Mouse (Mus musculus): Measurements from ENCODE around the gene Myo19. TPM values are rescaled to one million over a fixed set of nuclear protein-coding genes. Genes with fewer than 3 reads are reported as not detected.

The Myo19 gene
- total and polyA plus RNA-seq, 2 experiments from 2014 or later = 3.6 to 7.5 TPM

GRCm38 (mm10) chr11:84943948-84944347 is 64.0 kb downstream of the Myo19 start:
- H3K4me3 ChIP-seq (ENCODE audit: low read depth, low read length) = 0 out of 2 replicates have a peak overlapping the region, but pooled peaks have one; percentile 12
- H3K36me3 ChIP-seq (ENCODE audit: insufficient read depth) = no peaks in the 10 kb centered on the region
- no peak for ATAC-seq
- peak; percentile 19 for DNase-seq
- H3K9me3 ChIP-seq (ENCODE audit: low read length) = no peaks in the 10 kb centered on the region
- peak overlapping the region; percentile 19; the same call in 1 of the 2 replicates for H3K4me2 ChIP-seq (ENCODE audit: low read depth)
- peaks cover 9% of the 10 kb centered on the region for H3K4me1 ChIP-seq (ENCODE audit: insufficient read depth)
- H3K27me3 ChIP-seq (ENCODE audit: insufficient read depth, low read length) = no peaks in the 10 kb centered on the region
- H3K27ac ChIP-seq (ENCODE audit: low read depth, low read length) = no peak overlapping the region
- H3K9ac ChIP-seq = 0 out of 2 replicates have a peak overlapping the region, but pooled peaks have one; percentile 2
- WGBS = 2% methylated on average over 15 of the region's 15 CpGs
- no peak for TF ChIP-seq CTCF (IDR thresholded peaks at IDR 0.05; ENCODE audit: low read depth)

DNA sequence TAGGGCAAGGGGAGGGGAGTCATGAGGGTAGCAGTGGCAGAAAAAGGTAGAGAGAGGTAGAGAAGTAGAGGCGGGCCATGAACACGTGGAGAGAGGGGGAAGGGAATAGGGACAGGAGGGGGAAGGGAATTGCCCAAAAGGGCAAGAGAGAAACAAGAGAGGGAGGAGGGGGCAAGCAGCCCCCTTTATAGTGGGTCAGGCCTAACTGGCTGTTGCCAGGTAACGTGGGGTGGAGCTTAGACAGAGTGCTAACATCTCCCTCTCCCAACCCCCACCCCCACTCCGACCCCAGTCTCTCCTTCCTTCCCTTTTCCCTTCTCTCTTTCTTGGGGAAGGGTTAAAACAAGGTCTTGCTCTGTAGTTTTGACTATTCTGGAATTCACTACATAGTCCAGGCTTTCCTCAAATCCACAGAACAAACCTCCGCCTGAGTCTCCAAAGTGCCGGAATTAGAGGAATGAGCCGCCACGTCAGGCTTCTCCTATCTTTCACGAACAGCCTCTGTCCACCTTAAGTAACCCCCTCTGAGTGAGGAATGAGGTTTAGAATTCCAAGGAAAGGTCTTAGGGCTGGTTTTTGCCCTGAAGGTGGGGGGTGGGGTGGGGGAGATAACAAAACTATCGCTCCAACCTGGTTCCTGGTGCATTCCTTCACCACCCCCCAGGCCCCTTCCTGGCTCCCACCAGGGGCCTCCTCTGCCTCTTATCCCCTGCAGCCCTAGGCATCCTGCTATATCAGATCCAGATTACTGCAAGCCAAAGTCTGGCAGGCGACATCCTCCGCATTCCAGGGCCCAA is 64.9 kb downstream of the Myo19 start:
- Histone ChIP-seq H3K9ac (no peak overlapping the region), H3K4me3 (ENCODE audit: low read depth, low read length) (no peak overlapping the region), H3K9me3 (ENCODE audit: low read length) (no peaks in the 10 kb centered on the region), H3K36me3 (ENCODE audit: insufficient read depth) (no peaks in the 10 kb centered on the region), H3K4me1 (ENCODE audit: insufficient read depth) (peaks cover 3% of the 10 kb centered on the region), H3K4me2 (ENCODE audit: low read depth) (no peak overlapping the region), H3K27me3 (ENCODE audit: insufficient read depth, low read length) (no peaks in the 10 kb centered on the region), H3K27ac (ENCODE audit: low read depth, low read length) (no peak overlapping the region)
- DNase-seq (no peak), ATAC-seq (peak; percentile 47; the same call in 1 of the 2 replicates)
- TF ChIP-seq CTCF (IDR thresholded peaks at IDR 0.05; ENCODE audit: low read depth) = no peak
- WGBS = 13% methylated on average over 12 of the region's 12 CpGs

GRCm38 (mm10) chr11:84945841-84946240 is 65.9 kb downstream of the Myo19 start:
- H3K36me3 ChIP-seq (ENCODE audit: insufficient read depth) = no peaks in the 10 kb centered on the region
- no peaks in the 10 kb centered on the region for H3K27me3 ChIP-seq (ENCODE audit: insufficient read depth, low read length)
- no peak overlapping the region for H3K27ac ChIP-seq (ENCODE audit: low read depth, low read length)
- DNase-seq (no peak), ATAC-seq (no peak)
- H3K9ac ChIP-seq = no peak overlapping the region
- H3K9me3 ChIP-seq (ENCODE audit: low read length) = no peaks in the 10 kb centered on the region
- H3K4me2 ChIP-seq (ENCODE audit: low read depth) = no peak overlapping the region
- 67% methylated on average over 3 of the region's 3 CpGs for WGBS
- no peak for TF ChIP-seq CTCF (IDR thresholded peaks at IDR 0.05; ENCODE audit: low read depth)
- H3K4me1 ChIP-seq (ENCODE audit: insufficient read depth) = no peaks in the 10 kb centered on the region
- no peak overlapping the region for H3K4me3 ChIP-seq (ENCODE audit: low read depth, low read length)

GRCm38 (mm10) chr11:84947206-84947605 is 67.3 kb downstream of the Myo19 start:
- Histone ChIP-seq H3K4me3 (ENCODE audit: low read depth, low read length) (no peak overlapping the region), H3K9me3 (ENCODE audit: low read length) (no peaks in the 10 kb centered on the region), H3K4me2 (ENCODE audit: low read depth) (no peak overlapping the region), H3K4me1 (ENCODE audit: insufficient read depth) (no peaks in the 10 kb centered on the region), H3K36me3 (ENCODE audit: insufficient read depth) (no peaks in the 10 kb centered on the region), H3K9ac (no peak overlapping the region), H3K27ac (ENCODE audit: low read depth, low read length) (no peak overlapping the region; the same call in none of the 2 replicates), H3K27me3 (ENCODE audit: insufficient read depth, low read length) (no peaks in the 10 kb centered on the region)
- DNase-seq (peak; percentile 60), ATAC-seq (peak; percentile 72)
- 22% methylated on average over 6 of the region's 6 CpGs for WGBS
- no peak for TF ChIP-seq CTCF (IDR thresholded peaks at IDR 0.05; ENCODE audit: low read depth)

DNA sequence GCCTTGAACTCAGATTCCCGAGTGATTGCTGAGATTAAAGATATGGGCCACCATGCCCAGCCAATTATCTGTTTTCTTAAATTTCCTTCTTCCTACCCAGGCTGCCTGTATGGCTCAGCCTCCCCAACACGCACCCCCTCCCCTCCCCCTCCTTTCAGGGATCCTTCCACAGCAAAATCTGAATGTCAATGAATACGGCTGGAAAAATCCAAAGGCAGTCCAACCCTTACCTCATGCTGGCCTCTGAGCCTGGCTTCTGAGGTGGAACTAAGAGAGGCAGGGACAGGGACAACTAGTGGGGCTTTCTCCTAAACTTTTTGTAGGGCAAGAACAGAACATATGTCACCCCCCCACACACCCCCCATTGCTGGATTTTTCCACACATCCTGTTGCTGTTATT is 68.2 kb downstream of the Myo19 start:
- TF ChIP-seq CTCF (IDR thresholded peaks at IDR 0.05; ENCODE audit: low read depth) = no peak
- Histone ChIP-seq H3K4me1 (ENCODE audit: insufficient read depth) (no peaks in the 10 kb centered on the region), H3K27me3 (ENCODE audit: insufficient read depth, low read length) (no peaks in the 10 kb centered on the region), H3K4me2 (ENCODE audit: low read depth) (no peak overlapping the region), H3K27ac (ENCODE audit: low read depth, low read length) (peak overlapping the region; percentile 45; the same call in 1 of the 2 replicates), H3K4me3 (ENCODE audit: low read depth, low read length) (no peak overlapping the region), H3K9me3 (ENCODE audit: low read length) (no peaks in the 10 kb centered on the region), H3K36me3 (ENCODE audit: insufficient read depth) (no peaks in the 10 kb centered on the region), H3K9ac (no peak overlapping the region)
- 25% methylated on average over 3 of the region's 3 CpGs for WGBS
- ATAC-seq = peak; percentile 40
- no peak for DNase-seq

GRCm38 (mm10) chr11:84948526-84948925 is 68.6 kb downstream of the Myo19 start:
- ATAC-seq (no peak), DNase-seq (no peak)
- 17% methylated on average over 3 of the region's 3 CpGs for WGBS
- no peak for TF ChIP-seq CTCF (IDR thresholded peaks at IDR 0.05; ENCODE audit: low read depth)
- H3K9me3 ChIP-seq (ENCODE audit: low read length) = no peaks in the 10 kb centered on the region
- no peak overlapping the region for H3K9ac ChIP-seq
- H3K4me3 ChIP-seq (ENCODE audit: low read depth, low read length) = no peak overlapping the region
- H3K27me3 ChIP-seq (ENCODE audit: insufficient read depth, low read length) = no peaks in the 10 kb centered on the region
- no peaks in the 10 kb centered on the region for H3K4me1 ChIP-seq (ENCODE audit: insufficient read depth)
- peak overlapping the region; percentile 45; the same call in 1 of the 2 replicates for H3K27ac ChIP-seq (ENCODE audit: low read depth, low read length)
- H3K36me3 ChIP-seq (ENCODE audit: insufficient read depth) = no peaks in the 10 kb centered on the region
- H3K4me2 ChIP-seq (ENCODE audit: low read depth) = no peak overlapping the region

- ATAC-seq (no peak), DNase-seq (no peak)
- no peak overlapping the region for H3K4me3 ChIP-seq (ENCODE audit: low read depth, low read length)
- H3K9me3 ChIP-seq (ENCODE audit: low read length) = no peaks in the 10 kb centered on the region
- no peaks in the 10 kb centered on the region for H3K36me3 ChIP-seq (ENCODE audit: insufficient read depth)
- H3K27me3 ChIP-seq (ENCODE audit: insufficient read depth, low read length) = peaks cover 18% of the 10 kb centered on the region
- no peak for TF ChIP-seq CTCF (IDR thresholded peaks at IDR 0.05; ENCODE audit: low read depth)
- no peak overlapping the region for H3K4me2 ChIP-seq (ENCODE audit: low read depth)
- H3K27ac ChIP-seq (ENCODE audit: low read depth, low read length) = no peak overlapping the region
- peaks cover 4% of the 10 kb centered on the region; the same call in 1 of the 2 replicates for H3K4me1 ChIP-seq (ENCODE audit: insufficient read depth)
- 31% methylated on average over 2 of the region's 2 CpGs for WGBS
- H3K9ac ChIP-seq = no peak overlapping the region
Measured at GRCm38 (mm10) chr11:84952611-84953010, 72.7 kb downstream of the Myo19 start.

Measured in forebrain, postnatal 0 days (tissue).